Mouse (Mus musculus) stomach, postnatal 0 days (tissue): Measurements from ENCODE around the gene Irgc1. TPM values are rescaled to one million over a fixed set of nuclear protein-coding genes. Genes with fewer than 3 reads are reported as not detected.

Experiments used
- ATAC-seq: fragments of 200-750 bp; cut with Nextera tagmentation; 2 replicates; pipeline ENCODE4 v1.8.0; 2017; ENCODE audit not compliant: low FRiP score, low TSS enrichment
- DNase-seq: peaks from one replicate; pipeline ENCODE4 v3.0.0-alpha.2; 2016; ENCODE audit warnings: low spot score
- H3K27ac ChIP-seq: fragments of 300-500 bp; sonication (generic); replicated peaks from 2 replicates; pipeline ENCODE4 v1.5.1; 2014; ENCODE audit warnings: mild to moderate bottlenecking, control low read depth
- H3K27me3 ChIP-seq: fragments of 300-500 bp; sonication (generic); 2 replicates; pipeline ENCODE4 v1.6.1; 2014; ENCODE audit warnings: low read length; ENCODE audit not compliant: control insufficient read depth, insufficient read depth
- H3K36me3 ChIP-seq: fragments of 300-500 bp; sonication (generic); 2 replicates; pipeline ENCODE4 v1.6.1; 2014; ENCODE audit warnings: low read length, mixed read lengths; ENCODE audit not compliant: control insufficient read depth, insufficient read depth
- H3K4me1 ChIP-seq: fragments of 300-500 bp; sonication (generic); replicated peaks from 2 replicates; pipeline ENCODE4 v1.6.1; 2014; ENCODE audit warnings: antibody characterized with exemption; ENCODE audit not compliant: control insufficient read depth, insufficient read depth
- H3K4me2 ChIP-seq: fragments of 300-500 bp; sonication (generic); replicated peaks from 2 replicates; pipeline ENCODE4 v1.6.1; 2014; ENCODE audit warnings: low read depth, mild to moderate bottlenecking, control low read depth, moderate library complexity
- H3K4me3 ChIP-seq: fragments of 300-500 bp; sonication (generic); 2 replicates; pipeline ENCODE4 v1.5.1; 2014; ENCODE audit warnings: low read depth, low read length, control low read depth
- H3K9ac ChIP-seq: fragments of 300-500 bp; sonication (generic); 2 replicates; pipeline ENCODE4 v1.6.1; 2014; ENCODE audit warnings: mild to moderate bottlenecking, low read length, control low read depth, mixed read lengths
- H3K9me3 ChIP-seq: fragments of 300-500 bp; sonication (generic); 2 replicates; pipeline ENCODE4 v1.6.1; 2016; ENCODE audit warnings: low read length; ENCODE audit not compliant: control insufficient read depth
- CTCF ChIP-seq: IDR thresholded peaks from 2 replicates; pipeline ENCODE4 v1.5.1; 2016; ENCODE audit warnings: antibody characterized with exemption, low read depth, mild to moderate bottlenecking, moderate library complexity
- EP300 ChIP-seq: optimal IDR thresholded peaks from 2 replicates; pipeline ENCODE3; 2016; ENCODE audit warnings: antibody characterized with exemption
- WGBS: fragments of 180-500 bp; shearing (Covaris S2); extraction: QIAGEN DNeasy Blood & Tissue Kit; methylation state at CpG from one replicate; pipeline ENCODE4 v1.1.7; 2014; 5-methylcytosine and 5-hydroxymethylcytosine counted together
- polyA plus RNA-seq: library from polyadenylated mRNA; unstranded; fragments of >200 nt; fragmentation: Nextera tagmentation; extraction: Ambion mirVana; gene quantifications from 2 replicates; pipeline ENCODE4 v1.2.1, GENCODE M21; 2015

Irgc1 gene
- polyA plus RNA-seq, 1 experiment from 2014 or later: 0.05 TPM

- Histone ChIP-seq H3K9ac (no peak overlapping the region), H3K4me3 (no peak overlapping the region), H3K4me1 (peaks cover 2% of the 10 kb centered on the region; the same call in 1 of the 2 replicates), H3K36me3 (no peaks in the 10 kb centered on the region), H3K4me2 (no peak overlapping the region), H3K27ac (peak overlapping the region; percentile 91), H3K27me3 (no peaks in the 10 kb centered on the region), H3K9me3 (no peaks in the 10 kb centered on the region)
- TF ChIP-seq CTCF (no peak), EP300 (no peak)
- peak; percentile 74 for DNase-seq
- ATAC-seq: peak; percentile 83
- WGBS: 51% methylated on average over 5 of the region's 5 CpGs
These were observed 7.3 kb upstream of the Irgc1 start for GRCm38 (mm10) chr7:24459440-24459839.

GRCm38 (mm10) chr7:24457726-24458370 is 5.8 kb upstream of the Irgc1 start:
- no peak for DNase-seq
- WGBS: 53% methylated on average over 10 of the region's 10 CpGs
- H3K4me1 ChIP-seq: 0 out of 2 replicates have a peak, but pooled peaks cover 2% of the 10 kb centered on the region
- no peak overlapping the region for H3K4me3 ChIP-seq
- H3K4me2 ChIP-seq: no peak overlapping the region
- ATAC-seq: no peak
- no peak overlapping the region for H3K9ac ChIP-seq
- no peaks in the 10 kb centered on the region for H3K9me3 ChIP-seq
- H3K27ac ChIP-seq: no peak overlapping the region
- no peaks in the 10 kb centered on the region for H3K27me3 ChIP-seq
- no peaks in the 10 kb centered on the region for H3K36me3 ChIP-seq
- TF ChIP-seq CTCF (no peak), EP300 (no peak)

- Histone ChIP-seq H3K9ac (no peak overlapping the region), H3K36me3 (no peaks in the 10 kb centered on the region), H3K9me3 (no peaks in the 10 kb centered on the region), H3K4me3 (no peak overlapping the region), H3K4me1 (no peaks in the 10 kb centered on the region), H3K27ac (no peak overlapping the region), H3K4me2 (no peak overlapping the region), H3K27me3 (no peaks in the 10 kb centered on the region)
- 57% methylated on average over 5 of the region's 5 CpGs for WGBS
- no peak for TF ChIP-seq EP300
- no peak for TF ChIP-seq CTCF
- ATAC-seq: no peak
- no peak for DNase-seq
These were observed 3.6 kb upstream of the Irgc1 start for GRCm38 (mm10) chr7:24455726-24456125.

- Histone ChIP-seq H3K4me1 (no peaks in the 10 kb centered on the region), H3K36me3 (no peaks in the 10 kb centered on the region), H3K27ac (no peak overlapping the region), H3K9ac (no peak overlapping the region), H3K4me2 (no peak overlapping the region), H3K27me3 (no peaks in the 10 kb centered on the region), H3K4me3 (no peak overlapping the region), H3K9me3 (no peaks in the 10 kb centered on the region)
- DNase-seq: no peak
- TF ChIP-seq EP300 (no peak), CTCF (no peak)
- ATAC-seq: no peak
- WGBS: 63% methylated on average over 2 of the region's 2 CpGs
These were observed 2.1 kb upstream of the Irgc1 start for GRCm38 (mm10) chr7:24454199-24454598.

- H3K4me2 ChIP-seq: no peak overlapping the region
- no peak overlapping the region for H3K4me3 ChIP-seq
- no peaks in the 10 kb centered on the region for H3K9me3 ChIP-seq
- no peaks in the 10 kb centered on the region for H3K36me3 ChIP-seq
- DNase-seq (peak; percentile 77), ATAC-seq (peak; percentile 79)
- WGBS: 42% methylated on average over 9 of the region's 9 CpGs
- H3K27me3 ChIP-seq: no peaks in the 10 kb centered on the region
- H3K9ac ChIP-seq: no peak overlapping the region
- no peaks in the 10 kb centered on the region for H3K4me1 ChIP-seq
- TF ChIP-seq CTCF: no peak
- TF ChIP-seq EP300: no peak
- no peak overlapping the region for H3K27ac ChIP-seq
These were observed 1.5 kb downstream of the Irgc1 start for GRCm38 (mm10) chr7:24450585-24451017.

GRCm38 (mm10) chr7:24448782-24449517 is 3.1 kb downstream of the Irgc1 start:
- WGBS: 52% methylated on average over 14 of the region's 14 CpGs
- no peaks in the 10 kb centered on the region for H3K4me1 ChIP-seq
- TF ChIP-seq CTCF (no peak), EP300 (no peak)
- no peaks in the 10 kb centered on the region for H3K36me3 ChIP-seq
- no peak overlapping the region for H3K9ac ChIP-seq
- H3K9me3 ChIP-seq: no peaks in the 10 kb centered on the region
- no peak overlapping the region for H3K27ac ChIP-seq
- DNase-seq (no peak), ATAC-seq (peak; percentile 38; the same call in 1 of the 2 replicates)
- H3K4me3 ChIP-seq: no peak overlapping the region
- no peak overlapping the region for H3K4me2 ChIP-seq
- no peaks in the 10 kb centered on the region for H3K27me3 ChIP-seq
